Mouse (Mus musculus): ENCODE measurements around the gene Gm9376. TPM values are rescaled to one million over a fixed set of nuclear protein-coding genes. Genes with fewer than 3 reads are reported as not detected.

The Gm9376 gene
- total RNA-seq, 2 experiments from 2014 or later, result not detected

GRCm38 (mm10) chr14:118277704-118278498 lies 11.1 kb downstream of the Gm9376 start:
- no peak for DNase-seq (ENCODE audit: low spot score in 2 of 2)

- DNase-seq (ENCODE audit: low spot score in 2 of 2), result no peak
Observed at GRCm38 (mm10) chr14:118282272-118282671, 15.5 kb downstream of the Gm9376 start.

- no peak for DNase-seq (ENCODE audit: low spot score in 2 of 2)
Observed at GRCm38 (mm10) chr14:118282917-118283316, 16.2 kb downstream of the Gm9376 start.

DNA sequence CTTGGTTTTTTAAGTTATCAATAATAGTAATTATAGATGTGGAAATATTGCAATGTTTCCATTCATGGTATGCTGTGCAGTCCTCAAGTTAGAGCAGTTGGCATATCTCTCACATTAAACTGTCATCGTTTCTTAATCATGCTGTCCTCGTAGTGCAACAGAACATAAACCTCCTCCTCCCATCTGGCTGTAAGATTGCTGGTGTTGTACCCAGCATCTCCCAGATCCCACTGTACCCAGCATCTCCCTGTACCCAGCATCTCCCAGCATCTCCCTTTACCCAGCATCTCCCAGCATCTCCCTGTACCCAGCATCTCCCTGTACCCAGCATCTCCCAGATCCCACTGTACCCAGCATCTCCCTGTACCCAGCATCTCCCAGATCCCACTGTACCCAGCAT lies 19.3 kb downstream of the Gm9376 start:
- DNase-seq (ENCODE audit: low spot score in 2 of 2), result no peak

- no peak for DNase-seq (ENCODE audit: low spot score in 2 of 2)
Observed at GRCm38 (mm10) chr14:118289133-118289532, 22.4 kb downstream of the Gm9376 start.

DNA sequence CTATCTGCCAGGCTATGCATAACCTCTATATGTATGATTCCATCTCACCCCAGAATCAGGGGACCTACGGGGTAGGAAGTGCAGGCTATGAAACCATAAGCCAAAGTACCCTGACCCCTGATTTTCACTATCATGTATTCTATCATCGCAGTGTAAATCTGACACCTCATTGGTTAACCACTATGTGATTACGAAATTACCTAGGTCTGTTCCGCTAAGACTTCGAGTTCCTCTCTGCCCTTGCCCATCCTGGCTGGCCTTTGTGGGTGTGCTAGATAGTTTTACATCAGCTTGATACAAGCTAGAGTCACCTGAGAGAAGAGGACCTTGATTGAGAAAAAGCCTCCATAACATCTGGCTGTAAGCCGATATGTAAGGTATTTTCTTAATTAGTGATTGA lies 23.2 kb downstream of the Gm9376 start:
- DNase-seq (ENCODE audit: low spot score in 2 of 2), result no peak

DNA sequence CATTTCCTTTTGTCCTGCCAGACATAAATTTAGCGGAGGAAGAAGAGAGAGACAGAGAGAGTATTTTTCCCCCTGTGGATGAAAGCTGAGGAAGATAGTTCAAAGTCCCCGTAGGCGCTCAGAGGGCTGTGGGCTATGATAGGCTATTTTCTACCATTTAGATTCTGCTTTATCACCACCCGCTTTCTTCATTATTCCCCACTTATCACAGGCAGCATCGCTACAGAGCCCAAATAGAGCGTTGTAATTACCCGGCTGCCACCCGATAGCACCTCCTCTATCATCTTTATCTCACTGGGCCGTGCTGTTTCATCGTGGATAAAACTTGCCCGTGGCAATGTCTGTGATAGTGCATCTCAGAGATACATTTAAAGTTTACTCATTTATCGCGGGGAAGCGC lies 35.8 kb downstream of the Gm9376 start:
- no peak for DNase-seq (ENCODE audit: low spot score in 2 of 2)

DNA sequence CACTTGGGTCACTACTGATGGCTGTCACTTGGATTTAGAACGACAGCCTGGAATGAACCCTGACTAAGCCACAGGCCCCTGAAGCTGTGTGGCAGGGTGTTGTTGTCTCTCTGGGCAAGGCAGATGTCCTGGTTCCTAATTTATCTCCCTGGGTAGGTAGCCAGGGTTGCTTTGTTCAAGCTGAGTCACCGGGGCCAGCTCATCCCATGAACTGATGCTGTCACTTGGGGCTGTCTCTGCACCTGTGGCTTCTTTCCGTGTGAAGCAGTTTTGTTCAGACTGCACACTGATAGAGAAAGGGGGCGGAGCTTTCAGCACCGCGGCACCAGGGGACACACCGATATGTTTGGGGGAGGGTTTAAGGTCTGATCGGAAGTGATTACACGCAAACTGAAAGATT lies 37.8 kb downstream of the Gm9376 start:
- no peak for DNase-seq (ENCODE audit: low spot score in 2 of 2)

GRCm38 (mm10) chr14:118305951-118306350 lies 39.2 kb downstream of the Gm9376 start:
- DNase-seq (ENCODE audit: low spot score in 2 of 2), result no peak

GRCm38 (mm10) chr14:118307060-118307459 lies 40.3 kb downstream of the Gm9376 start:
- DNase-seq (ENCODE audit: low spot score in 2 of 2), result no peak

GRCm38 (mm10) chr14:118311703-118312102 lies 44.9 kb downstream of the Gm9376 start:
- DNase-seq (ENCODE audit: low spot score in 2 of 2), result no peak

- DNase-seq (ENCODE audit: low spot score in 2 of 2), result no peak
Observed at GRCm38 (mm10) chr14:118312664-118313063, 45.9 kb downstream of the Gm9376 start.

DNA sequence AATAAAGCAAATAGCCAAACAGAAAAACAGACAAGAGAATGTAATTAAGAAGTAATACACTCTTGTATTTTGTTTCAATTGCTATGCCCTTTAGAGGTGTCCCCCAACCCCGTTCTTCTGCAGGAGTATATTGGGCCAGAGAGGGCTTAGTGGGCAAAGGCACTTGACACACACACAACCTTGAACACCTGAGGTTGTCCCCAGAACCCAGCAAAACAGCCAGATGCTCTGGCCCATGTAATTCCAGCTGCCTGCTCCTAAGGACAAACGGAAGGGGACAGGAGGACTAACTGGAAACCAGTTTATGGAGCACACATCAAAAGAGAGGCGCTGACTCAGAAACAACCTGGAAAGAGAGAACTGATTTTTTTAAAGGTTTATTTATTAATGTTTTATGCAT lies 47.2 kb downstream of the Gm9376 start:
- DNase-seq (ENCODE audit: low spot score in 2 of 2), result no peak

DNA sequence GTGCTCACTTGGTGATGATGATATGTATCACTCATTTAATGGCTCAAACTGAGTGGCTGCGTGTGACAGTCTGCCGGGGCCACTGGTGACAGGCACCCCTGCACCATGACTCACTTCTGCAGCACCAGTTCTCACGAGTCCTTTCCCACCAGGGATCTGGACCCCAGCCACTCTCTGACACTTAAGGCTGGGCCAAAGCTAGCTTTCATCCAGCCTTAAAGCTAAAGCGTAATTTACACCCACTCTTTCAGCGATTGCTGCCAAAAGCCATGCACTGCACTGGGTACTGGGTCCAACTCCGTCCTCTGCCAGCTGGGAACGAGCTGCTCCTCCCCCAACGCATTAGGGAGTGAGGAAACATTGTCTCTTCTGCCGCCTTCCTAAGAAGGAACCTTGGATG lies 50.5 kb downstream of the Gm9376 start:
- no peak for DNase-seq (ENCODE audit: low spot score in 2 of 2)

Small RNAs within 50 kb of the gene (microRNA-seq; reads per million reads assigned to microRNA genes)
- gene Mir6241, result not detected

Other genes with a start within 250 kb of the Gm9376 start
- gene Dct, start 214.7 kb upstream of the Gm9376 start, total RNA-seq (2021), result under 1 TPM in 1 of 2 experiments, not detected in 1; 0.11 TPM
- gene Tgds, start 134.2 kb upstream of the Gm9376 start, total RNA-seq (2021), result 10 to 100 TPM; 28.6 to 31.1 TPM
- 10 to 100 TPM; 30.7 to 31.3 TPM for gene Gpr180, start 129.8 kb upstream of the Gm9376 start, total RNA-seq (2021)
- gene Sox21, start 29.9 kb upstream of the Gm9376 start, total RNA-seq (2021), result under 1 TPM; 0.11 to 0.17 TPM